Mouse (Mus musculus): ENCODE data around the gene Gli1. TPM values are rescaled to one million over a fixed set of nuclear protein-coding genes. Genes with fewer than 3 reads are reported as not detected.
A peak's percentile ranks its signal among the peaks of the same experiment; 100 is the strongest.

Gene Gli1
- polyA plus RNA-seq, 1 experiment from 2014 or later: 3.7 TPM

DNA sequence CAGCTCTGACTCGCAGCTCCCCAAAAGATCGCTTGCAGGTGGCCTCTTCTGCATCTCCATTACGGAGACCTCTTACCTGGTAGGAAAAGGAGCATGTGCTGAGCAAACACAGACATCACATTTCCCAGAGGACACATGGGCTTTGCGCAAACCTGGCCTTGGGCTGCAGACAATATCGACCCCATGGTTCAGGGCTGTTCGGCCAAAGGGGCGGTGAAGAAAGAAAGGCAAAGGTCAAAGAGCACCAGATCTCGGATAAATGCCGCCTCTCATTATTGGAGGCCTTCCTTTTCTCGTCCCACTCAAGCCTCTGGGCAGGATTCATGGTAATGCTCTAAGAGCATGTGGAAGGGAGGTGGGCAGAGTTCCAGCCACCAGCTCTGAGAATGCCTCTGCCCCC, 13.6 kb upstream of the Gli1 start:
- no peaks in the 10 kb centered on the region for H3K36me3 ChIP-seq
- H3K27ac ChIP-seq (replicated peaks): no peak overlapping the region
- peaks cover 7% of the 10 kb centered on the region; the same call in 1 of the 2 replicates for H3K4me1 ChIP-seq
- no peak overlapping the region for H3K9ac ChIP-seq (replicated peaks)
- no peak overlapping the region for H3K4me3 ChIP-seq
- H3K27me3 ChIP-seq: peaks cover 21% of the 10 kb centered on the region
- ATAC-seq (ENCODE audit: low FRiP score, low read depth): no peak
- 39% methylated on average over 10 of the region's 10 CpGs for WGBS
- H3K9me3 ChIP-seq: no peaks in the 10 kb centered on the region
- no peak overlapping the region for H3K4me2 ChIP-seq (replicated peaks)

- Histone ChIP-seq H3K27me3 (peaks cover 24% of the 10 kb centered on the region), H3K4me2 (replicated peaks) (no peak within 1 kb of the TSS), H3K27ac (replicated peaks) (no peak within 1 kb of the TSS), H3K9me3 (no peaks in the 10 kb centered on the region), H3K4me1 (peaks cover 7% of the 10 kb centered on the region; the same call in 1 of the 2 replicates), H3K36me3 (no peaks in the 10 kb centered on the region), H3K4me3 (no peak within 1 kb of the TSS), H3K9ac (replicated peaks) (no peak within 1 kb of the TSS)
- ATAC-seq (ENCODE audit: low FRiP score, low read depth): no peak
- WGBS: 86% methylated on average over 18 of the region's 18 CpGs
Measured at GRCm38 (mm10) chr10:127353909-127354895, 12.4 kb upstream of the Gli1 start, which contains the start of gene Inhbe. TSS of gene Inhbe (minus strand) at chr10:127354411.

DNA sequence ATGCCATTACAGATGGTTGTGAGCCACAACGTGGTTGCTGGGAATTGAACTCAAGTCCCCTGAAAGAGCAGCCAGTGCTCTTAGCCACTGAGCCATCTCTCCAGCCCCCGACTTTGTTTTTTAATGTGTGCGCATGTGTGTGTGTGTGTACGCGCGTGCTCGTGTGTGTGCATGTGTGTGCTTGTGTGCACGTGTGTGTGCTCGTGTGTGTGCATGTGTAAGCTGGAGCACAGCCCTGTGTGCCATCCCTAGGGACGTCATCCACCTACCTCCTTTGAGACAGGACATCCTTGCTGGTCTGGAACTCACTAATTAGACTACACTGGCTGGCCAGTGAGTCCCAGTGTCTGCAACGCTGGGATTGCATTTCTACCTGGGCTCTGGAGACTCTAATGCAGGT, 11.0 kb upstream of the Gli1 start:
- no peaks in the 10 kb centered on the region for H3K36me3 ChIP-seq
- no peaks in the 10 kb centered on the region for H3K9me3 ChIP-seq

DNA sequence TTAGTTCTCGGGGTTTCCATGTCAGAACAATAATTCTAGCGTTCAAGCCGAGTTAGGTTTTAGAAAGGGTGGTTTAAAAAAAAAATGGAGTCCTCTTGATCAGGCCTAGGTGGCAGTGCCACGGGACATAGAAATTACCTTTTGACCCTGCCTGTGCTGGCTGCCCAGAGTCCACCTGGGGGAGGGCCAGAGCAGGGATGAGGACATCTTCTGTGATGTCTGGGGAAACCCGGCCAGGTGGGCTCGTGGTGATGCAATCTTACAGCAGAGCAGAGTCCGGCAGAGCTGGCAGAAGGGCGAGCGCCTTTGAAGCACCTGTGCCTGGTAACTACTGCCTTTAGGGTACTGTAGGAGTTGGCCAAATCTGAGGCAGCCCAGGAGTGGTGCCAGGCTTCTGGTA, 10.4 kb upstream of the Gli1 start:
- Histone ChIP-seq H3K27me3 (peaks cover 24% of the 10 kb centered on the region), H3K27ac (replicated peaks) (no peak overlapping the region), H3K4me3 (no peak overlapping the region), H3K9me3 (no peaks in the 10 kb centered on the region), H3K4me2 (replicated peaks) (no peak overlapping the region), H3K4me1 (peaks cover 7% of the 10 kb centered on the region; the same call in 1 of the 2 replicates), H3K36me3 (no peaks in the 10 kb centered on the region), H3K9ac (replicated peaks) (no peak overlapping the region)
- ATAC-seq (ENCODE audit: low FRiP score, low read depth): no peak
- 93% methylated on average over 9 of the region's 9 CpGs for WGBS

More for the DNA sequence above, 11.0 kb upstream of the Gli1 start:
- Histone ChIP-seq H3K27me3 (peaks cover 24% of the 10 kb centered on the region), H3K9ac (replicated peaks) (no peak overlapping the region), H3K4me1 (peaks cover 7% of the 10 kb centered on the region; the same call in 1 of the 2 replicates), H3K4me3 (no peak overlapping the region), H3K27ac (replicated peaks) (no peak overlapping the region), H3K4me2 (replicated peaks) (no peak overlapping the region)
- ATAC-seq (ENCODE audit: low FRiP score, low read depth): no peak
- 85% methylated on average over 11 of the region's 11 CpGs for WGBS

DNA sequence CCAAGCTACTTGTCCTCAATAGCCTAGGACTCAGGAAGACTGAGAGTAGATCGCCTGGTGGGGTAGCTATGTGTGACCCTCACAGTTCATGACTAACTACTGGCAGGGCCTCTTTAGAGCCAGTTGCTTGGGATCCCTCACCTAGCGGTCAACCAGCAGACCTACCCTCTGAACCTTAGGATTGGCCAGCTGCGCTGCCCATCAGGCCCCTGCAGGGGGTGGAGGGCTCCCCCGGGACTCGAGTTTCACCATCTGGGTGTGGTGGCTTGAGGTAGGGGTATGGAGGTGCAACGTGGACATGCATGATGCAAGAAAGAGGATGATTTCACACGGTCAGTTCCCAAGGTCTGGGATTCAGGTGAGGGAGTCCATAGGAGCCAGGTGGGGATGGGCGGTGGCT, 9.9 kb upstream of the Gli1 start:
- ATAC-seq (ENCODE audit: low FRiP score, low read depth): no peak
- Histone ChIP-seq H3K9me3 (no peaks in the 10 kb centered on the region), H3K9ac (replicated peaks) (no peak overlapping the region), H3K36me3 (no peaks in the 10 kb centered on the region), H3K27ac (replicated peaks) (no peak overlapping the region), H3K4me2 (replicated peaks) (no peak overlapping the region), H3K4me3 (no peak overlapping the region), H3K27me3 (peaks cover 24% of the 10 kb centered on the region), H3K4me1 (peaks cover 7% of the 10 kb centered on the region; the same call in 1 of the 2 replicates)
- WGBS: 75% methylated on average over 8 of the region's 8 CpGs

GRCm38 (mm10) chr10:127351285-127351595, 9.5 kb upstream of the Gli1 start:
- Histone ChIP-seq H3K27me3 (peaks cover 24% of the 10 kb centered on the region), H3K9me3 (no peaks in the 10 kb centered on the region), H3K27ac (replicated peaks) (no peak overlapping the region), H3K4me1 (peaks cover 7% of the 10 kb centered on the region; the same call in 1 of the 2 replicates), H3K4me3 (no peak overlapping the region), H3K9ac (replicated peaks) (no peak overlapping the region), H3K4me2 (replicated peaks) (peak overlapping the region; percentile 42; the same call in 1 of the 2 replicates), H3K36me3 (no peaks in the 10 kb centered on the region)
- ATAC-seq (ENCODE audit: low FRiP score, low read depth): no peak
- 83% methylated on average over 8 of the region's 8 CpGs for WGBS

- Histone ChIP-seq H3K4me3 (peak overlapping the region; percentile 6; the same call in 1 of the 2 replicates), H3K27me3 (peaks cover 24% of the 10 kb centered on the region), H3K36me3 (no peaks in the 10 kb centered on the region), H3K4me1 (peaks cover 7% of the 10 kb centered on the region; the same call in 1 of the 2 replicates), H3K9ac (replicated peaks) (no peak overlapping the region), H3K9me3 (no peaks in the 10 kb centered on the region), H3K27ac (replicated peaks) (no peak overlapping the region), H3K4me2 (replicated peaks) (peak overlapping the region; percentile 42)
- ATAC-seq (ENCODE audit: low FRiP score, low read depth): peak; percentile 60; the same call in 1 of the 2 replicates
- 13% methylated on average over 24 of the region's 24 CpGs for WGBS
Measured at GRCm38 (mm10) chr10:127350594-127351284, 9.0 kb upstream of the Gli1 start.

DNA sequence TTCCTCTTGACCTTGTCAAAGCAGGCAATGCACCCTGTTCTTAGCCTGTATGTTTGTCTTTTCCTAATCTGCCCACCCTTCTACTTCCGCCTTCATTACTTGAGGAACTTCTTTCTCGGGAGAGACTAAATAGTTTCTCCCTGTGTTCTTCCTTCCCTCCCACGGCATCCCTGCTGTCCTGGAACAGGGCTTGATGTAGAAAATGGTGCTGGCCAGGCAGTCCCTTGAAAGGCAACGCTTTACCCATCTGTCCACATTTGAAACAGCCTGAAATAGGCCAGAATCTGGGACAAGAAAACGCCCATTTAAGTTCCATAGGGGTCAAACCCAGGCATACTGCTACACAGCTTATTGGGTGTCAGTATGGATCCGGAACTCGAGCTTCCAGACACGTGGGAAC, 8.0 kb upstream of the Gli1 start:
- no peak for ATAC-seq (ENCODE audit: low FRiP score, low read depth)
- no peak overlapping the region for H3K4me3 ChIP-seq
- H3K4me1 ChIP-seq: peaks cover 7% of the 10 kb centered on the region; the same call in 1 of the 2 replicates
- peaks cover 24% of the 10 kb centered on the region for H3K27me3 ChIP-seq
- no peaks in the 10 kb centered on the region for H3K9me3 ChIP-seq
- H3K36me3 ChIP-seq: no peaks in the 10 kb centered on the region
- H3K4me2 ChIP-seq (replicated peaks): no peak overlapping the region
- WGBS: 81% methylated on average over 8 of the region's 8 CpGs
- H3K9ac ChIP-seq (replicated peaks): no peak overlapping the region
- no peak overlapping the region for H3K27ac ChIP-seq (replicated peaks)

GRCm38 (mm10) chr10:127348957-127349356, 7.2 kb upstream of the Gli1 start:
- H3K9me3 ChIP-seq: no peaks in the 10 kb centered on the region
- peaks cover 23% of the 10 kb centered on the region for H3K27me3 ChIP-seq
- H3K27ac ChIP-seq (replicated peaks): no peak overlapping the region
- H3K4me1 ChIP-seq: peaks cover 7% of the 10 kb centered on the region; the same call in 1 of the 2 replicates
- 65% methylated on average over 4 of the region's 4 CpGs for WGBS
- H3K9ac ChIP-seq (replicated peaks): no peak overlapping the region
- no peak overlapping the region for H3K4me3 ChIP-seq
- no peak for ATAC-seq (ENCODE audit: low FRiP score, low read depth)
- H3K4me2 ChIP-seq (replicated peaks): no peak overlapping the region
- H3K36me3 ChIP-seq: no peaks in the 10 kb centered on the region

DNA sequence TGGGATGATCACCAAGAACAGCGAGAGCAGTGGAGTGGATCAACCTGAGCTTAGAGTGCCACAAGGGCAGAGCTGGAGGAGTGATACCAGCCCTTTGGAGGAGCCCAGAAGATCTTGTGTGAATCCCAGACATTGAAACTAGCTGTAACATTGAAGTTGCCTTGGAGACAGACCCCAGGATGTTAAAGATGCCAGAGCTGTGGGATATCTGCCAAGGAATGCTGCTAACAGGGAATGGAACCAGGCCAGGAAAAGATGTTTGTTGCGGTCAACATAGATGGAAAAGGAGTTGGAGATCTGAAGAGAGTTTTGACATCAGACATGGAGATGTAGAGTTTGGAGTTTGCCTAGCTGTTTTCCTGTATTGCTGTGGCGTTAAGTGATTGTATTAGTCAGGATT, 4.4 kb upstream of the Gli1 start:
- 92% methylated on average over 3 of the region's 3 CpGs for WGBS
- Histone ChIP-seq H3K4me2 (replicated peaks) (no peak overlapping the region), H3K9ac (replicated peaks) (no peak overlapping the region)

DNA sequence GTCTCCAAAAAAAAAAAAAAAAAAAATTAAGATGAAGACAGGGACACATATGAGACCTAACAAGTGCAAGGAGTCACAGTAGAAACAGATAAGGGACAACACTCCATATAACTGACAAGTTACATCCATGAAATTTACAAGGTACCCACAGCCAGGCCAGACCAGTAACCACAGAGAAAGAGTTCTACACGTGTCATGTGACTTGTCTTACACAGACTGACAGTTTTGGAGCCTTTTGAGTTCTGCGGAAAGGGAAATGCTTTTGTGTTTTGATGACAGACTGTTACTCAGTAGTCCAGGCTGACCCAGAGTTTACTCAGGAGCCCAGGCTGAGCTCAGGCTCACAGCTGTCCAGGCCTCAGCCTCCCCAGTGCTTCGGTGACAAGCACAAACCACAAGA, 1.3 kb upstream of the Gli1 start:
- Histone ChIP-seq H3K4me3 (no peak overlapping the region), H3K36me3 (no peaks in the 10 kb centered on the region), H3K27ac (replicated peaks) (no peak overlapping the region), H3K4me2 (replicated peaks) (no peak overlapping the region), H3K9ac (replicated peaks) (no peak overlapping the region), H3K27me3 (peaks cover 40% of the 10 kb centered on the region), H3K9me3 (no peaks in the 10 kb centered on the region), H3K4me1 (peaks cover 37% of the 10 kb centered on the region)
- WGBS: 76% methylated on average over 3 of the region's 3 CpGs
- ATAC-seq (ENCODE audit: low FRiP score, low read depth): no peak

More for the DNA sequence above, 4.4 kb upstream of the Gli1 start:
- no peak for ATAC-seq (ENCODE audit: low FRiP score, low read depth)
- H3K4me1 ChIP-seq: peaks cover 21% of the 10 kb centered on the region
- H3K27me3 ChIP-seq: peaks cover 23% of the 10 kb centered on the region
- H3K4me3 ChIP-seq: no peak overlapping the region
- H3K36me3 ChIP-seq: no peaks in the 10 kb centered on the region
- H3K9me3 ChIP-seq: no peaks in the 10 kb centered on the region
- no peak overlapping the region for H3K27ac ChIP-seq (replicated peaks)

GRCm38 (mm10) chr10:127341360-127341690, 449 bp downstream of the Gli1 start:
- no peaks in the 10 kb centered on the region for H3K9me3 ChIP-seq
- WGBS: 0% methylated on average over 7 of the region's 11 CpGs
- peaks cover 37% of the 10 kb centered on the region for H3K4me1 ChIP-seq
- H3K9ac ChIP-seq (replicated peaks): peak overlapping the region; percentile 34; the same call in 1 of the 2 replicates
- no peak for ATAC-seq (ENCODE audit: low FRiP score, low read depth)
- H3K4me2 ChIP-seq (replicated peaks): peak overlapping the region; percentile 70
- H3K27me3 ChIP-seq: peaks cover 47% of the 10 kb centered on the region
- H3K27ac ChIP-seq (replicated peaks): peak overlapping the region; percentile 30; the same call in 1 of the 2 replicates
- peak overlapping the region; percentile 42 for H3K4me3 ChIP-seq
- no peaks in the 10 kb centered on the region for H3K36me3 ChIP-seq
